Mouse (Mus musculus): ENCODE measurements around the gene Comtd1. TPM values are rescaled to one million over a fixed set of nuclear protein-coding genes. Genes with fewer than 3 reads are reported as not detected.
A peak's percentile ranks its signal among the peaks of the same experiment; 100 is the strongest.

Comtd1 gene
- polyA plus RNA-seq, 1 experiment from 2014 or later, result 14.0 TPM

DNA sequence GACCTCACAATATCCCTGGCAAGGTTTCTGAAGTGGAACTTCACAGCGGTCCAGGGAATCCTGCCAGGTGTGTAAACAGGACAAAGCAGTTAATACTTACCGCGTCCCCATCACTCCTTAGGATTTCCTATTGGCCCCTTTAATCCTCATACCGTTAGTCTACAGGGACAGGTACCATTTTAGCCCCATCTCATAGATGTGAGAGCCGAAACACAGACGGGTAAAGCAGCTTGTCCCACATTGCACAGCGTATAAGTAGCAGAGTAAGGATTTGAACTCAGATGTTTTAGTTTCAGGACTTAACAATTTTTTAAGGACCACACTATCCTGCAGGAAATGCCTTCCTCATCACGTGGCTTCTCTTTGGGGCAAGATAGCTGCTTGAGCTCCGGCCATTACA is 5.5 kb upstream of the Comtd1 start:
- no peak overlapping the region for H3K4me2 ChIP-seq (ENCODE audit: low read depth)
- DNase-seq (ENCODE audit: low spot score) (no peak), ATAC-seq (ENCODE audit: insufficient read depth, low FRiP score, low TSS enrichment) (no peak)
- no peaks in the 10 kb centered on the region for H3K36me3 ChIP-seq (ENCODE audit: control insufficient read depth, insufficient read depth, low read length)
- no peak overlapping the region for H3K9ac ChIP-seq (ENCODE audit: low read length)
- H3K4me1 ChIP-seq (ENCODE audit: control insufficient read depth, insufficient read depth, low read length), result peaks cover 6% of the 10 kb centered on the region; the same call in 1 of the 2 replicates
- no peaks in the 10 kb centered on the region for H3K9me3 ChIP-seq (ENCODE audit: control insufficient read depth, low read length)
- WGBS, result 82% methylated on average over 9 of the region's 9 CpGs
- no peak overlapping the region for H3K4me3 ChIP-seq (ENCODE audit: low read depth, low read length)
- H3K27ac ChIP-seq (ENCODE audit: low read depth, low read length), result no peak overlapping the region
- no peaks in the 10 kb centered on the region for H3K27me3 ChIP-seq (ENCODE audit: control insufficient read depth, insufficient read depth, low read length)

DNA sequence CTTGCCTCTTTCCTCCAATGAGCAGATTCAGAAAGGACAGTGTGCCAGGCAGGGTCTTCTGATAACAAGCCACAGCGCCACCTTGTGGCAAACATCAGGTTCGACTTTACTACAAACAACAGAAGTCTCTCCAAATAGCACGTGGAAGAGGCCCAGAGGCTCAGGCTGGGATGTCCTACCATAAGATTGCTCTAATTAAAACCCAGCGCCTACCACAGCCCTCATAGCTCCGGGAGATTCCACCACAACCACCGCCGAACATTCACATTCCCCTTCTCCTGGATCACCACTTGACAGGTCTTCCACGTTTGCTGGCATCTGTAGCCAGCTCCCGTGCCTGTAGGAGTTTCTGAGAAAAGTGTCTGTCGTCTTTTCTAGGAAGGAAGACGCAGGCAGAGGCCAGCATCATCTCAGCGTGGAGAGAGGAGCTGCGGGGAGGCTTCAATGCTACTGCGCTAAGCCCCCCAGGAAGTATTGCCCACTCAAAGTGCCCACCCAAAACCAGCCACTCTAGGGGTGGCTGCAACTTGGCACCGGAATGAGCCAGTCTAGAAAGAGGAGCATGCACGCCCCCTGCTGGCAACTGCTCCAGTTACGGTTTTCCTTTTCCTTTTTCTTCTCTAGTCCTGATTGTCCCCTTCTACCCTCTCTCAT is 4.8 kb upstream of the Comtd1 start:
- Histone ChIP-seq H3K4me3 (ENCODE audit: low read depth, low read length) (peak overlapping the region; percentile 12; the same call in 1 of the 2 replicates), H3K36me3 (ENCODE audit: control insufficient read depth, insufficient read depth, low read length) (no peaks in the 10 kb centered on the region), H3K4me2 (ENCODE audit: low read depth) (peak overlapping the region; percentile 31), H3K27me3 (ENCODE audit: control insufficient read depth, insufficient read depth, low read length) (no peaks in the 10 kb centered on the region), H3K9me3 (ENCODE audit: control insufficient read depth, low read length) (no peaks in the 10 kb centered on the region), H3K27ac (ENCODE audit: low read depth, low read length) (0 out of 2 replicates have a peak overlapping the region, but pooled peaks have one; percentile 4), H3K9ac (ENCODE audit: low read length) (peak overlapping the region; percentile 39; the same call in 1 of the 2 replicates), H3K4me1 (ENCODE audit: control insufficient read depth, insufficient read depth, low read length) (peaks cover 6% of the 10 kb centered on the region; the same call in 1 of the 2 replicates)
- peak; percentile 83 for DNase-seq (ENCODE audit: low spot score)
- WGBS, result 11% methylated on average over 17 of the region's 17 CpGs
- ATAC-seq (ENCODE audit: insufficient read depth, low FRiP score, low TSS enrichment), result 0 out of 2 replicates have a peak, but pooled peaks have one; percentile 8

- ATAC-seq (ENCODE audit: insufficient read depth, low FRiP score, low TSS enrichment) (no peak), DNase-seq (ENCODE audit: low spot score) (no peak)
- no peak overlapping the region for H3K9ac ChIP-seq (ENCODE audit: low read length)
- no peak overlapping the region for H3K4me2 ChIP-seq (ENCODE audit: low read depth)
- no peaks in the 10 kb centered on the region for H3K36me3 ChIP-seq (ENCODE audit: control insufficient read depth, insufficient read depth, low read length)
- H3K27ac ChIP-seq (ENCODE audit: low read depth, low read length), result no peak overlapping the region
- no peaks in the 10 kb centered on the region for H3K9me3 ChIP-seq (ENCODE audit: control insufficient read depth, low read length)
- 87% methylated on average over 16 of the region's 16 CpGs for WGBS
- peaks cover 15% of the 10 kb centered on the region for H3K4me1 ChIP-seq (ENCODE audit: control insufficient read depth, insufficient read depth, low read length)
- no peaks in the 10 kb centered on the region for H3K27me3 ChIP-seq (ENCODE audit: control insufficient read depth, insufficient read depth, low read length)
- no peak overlapping the region for H3K4me3 ChIP-seq (ENCODE audit: low read depth, low read length)
Observed at GRCm38 (mm10) chr14:21851996-21852791, 3.4 kb upstream of the Comtd1 start.

GRCm38 (mm10) chr14:21850419-21851127 is 1.8 kb upstream of the Comtd1 start:
- H3K4me2 ChIP-seq (ENCODE audit: low read depth), result no peak overlapping the region
- no peak overlapping the region for H3K4me3 ChIP-seq (ENCODE audit: low read depth, low read length)
- WGBS, result 79% methylated on average over 24 of the region's 24 CpGs
- H3K9me3 ChIP-seq (ENCODE audit: control insufficient read depth, low read length), result no peaks in the 10 kb centered on the region
- no peak overlapping the region for H3K27ac ChIP-seq (ENCODE audit: low read depth, low read length)
- DNase-seq (ENCODE audit: low spot score) (no peak), ATAC-seq (ENCODE audit: insufficient read depth, low FRiP score, low TSS enrichment) (no peak)
- H3K9ac ChIP-seq (ENCODE audit: low read length), result no peak overlapping the region
- H3K36me3 ChIP-seq (ENCODE audit: control insufficient read depth, insufficient read depth, low read length), result no peaks in the 10 kb centered on the region; the same call in 1 of the 2 replicates
- H3K27me3 ChIP-seq (ENCODE audit: control insufficient read depth, insufficient read depth, low read length), result no peaks in the 10 kb centered on the region
- peaks cover 15% of the 10 kb centered on the region for H3K4me1 ChIP-seq (ENCODE audit: control insufficient read depth, insufficient read depth, low read length)

DNA sequence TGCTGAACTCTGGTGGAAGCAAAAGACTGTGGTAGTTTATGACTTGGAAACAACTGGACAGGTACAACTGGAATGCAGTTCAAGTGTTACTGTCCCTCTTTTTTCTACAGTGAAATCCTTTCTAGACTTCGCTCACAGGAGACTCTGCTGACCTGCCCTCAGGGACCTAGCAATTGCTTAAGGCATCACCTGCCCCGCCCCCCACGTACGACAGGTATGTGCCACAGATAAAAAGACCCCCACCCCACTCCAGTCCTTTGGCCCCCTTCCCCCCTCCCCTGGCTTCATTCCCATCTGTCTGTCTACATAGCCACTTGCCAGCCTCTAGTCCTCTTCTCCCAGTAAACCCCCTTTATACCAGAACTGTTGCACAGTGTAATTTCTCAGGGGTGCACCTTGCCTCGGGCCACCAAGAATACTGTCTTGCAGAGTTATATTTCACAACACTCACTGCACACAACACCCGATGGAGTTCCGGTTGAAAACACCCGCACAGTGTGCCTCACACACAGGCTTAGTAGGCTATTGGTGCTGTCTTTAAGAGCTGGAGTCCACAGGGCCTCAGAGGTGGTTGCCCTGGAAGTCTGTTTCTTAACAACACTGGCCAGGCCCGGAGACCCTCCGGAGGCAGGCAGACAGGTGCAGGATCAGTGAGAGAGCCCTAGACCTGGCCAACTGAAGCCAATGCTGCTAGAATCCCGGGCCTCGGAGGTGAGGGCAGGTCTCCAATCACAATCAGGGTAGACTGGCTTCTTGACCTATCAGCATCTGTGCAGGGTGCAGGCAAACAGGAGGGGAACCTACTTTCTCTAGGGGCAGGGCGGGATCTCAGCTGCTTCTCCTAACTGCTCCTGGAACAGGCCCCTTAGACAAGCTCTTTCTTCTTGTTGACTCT is 994 bp upstream of the Comtd1 start:
- no peak overlapping the region for H3K27ac ChIP-seq (ENCODE audit: low read depth, low read length)
- H3K27me3 ChIP-seq (ENCODE audit: control insufficient read depth, insufficient read depth, low read length), result no peaks in the 10 kb centered on the region
- H3K4me1 ChIP-seq (ENCODE audit: control insufficient read depth, insufficient read depth, low read length), result peaks cover 15% of the 10 kb centered on the region
- no peaks in the 10 kb centered on the region; the same call in 1 of the 2 replicates for H3K36me3 ChIP-seq (ENCODE audit: control insufficient read depth, insufficient read depth, low read length)
- H3K9me3 ChIP-seq (ENCODE audit: control insufficient read depth, low read length), result no peaks in the 10 kb centered on the region
- ATAC-seq (ENCODE audit: insufficient read depth, low FRiP score, low TSS enrichment) (no peak), DNase-seq (ENCODE audit: low spot score) (no peak)
- H3K4me3 ChIP-seq (ENCODE audit: low read depth, low read length), result no peak overlapping the region
- no peak overlapping the region for H3K4me2 ChIP-seq (ENCODE audit: low read depth)
- no peak overlapping the region for H3K9ac ChIP-seq (ENCODE audit: low read length)
- WGBS, result 88% methylated on average over 13 of the region's 13 CpGs

GRCm38 (mm10) chr14:21847381-21848165 is 1.2 kb downstream of the Comtd1 start:
- DNase-seq (ENCODE audit: low spot score) (peak; percentile 76), ATAC-seq (ENCODE audit: insufficient read depth, low FRiP score, low TSS enrichment) (peak; percentile 45)
- under 1% methylated on average over 50 of the region's 50 CpGs for whole genome bisulfite sequencing
- peak overlapping the region; percentile 62 for H3K4me3 ChIP-seq (ENCODE audit: low read depth, low read length)
- peaks cover 11% of the 10 kb centered on the region for H3K4me1 ChIP-seq (ENCODE audit: control insufficient read depth, insufficient read depth, low read length)
- peak overlapping the region; percentile 66 for H3K9ac ChIP-seq (ENCODE audit: low read length)
- no peaks in the 10 kb centered on the region; the same call in none of the 2 replicates for H3K36me3 ChIP-seq (ENCODE audit: control insufficient read depth, insufficient read depth, low read length)
- H3K27me3 ChIP-seq (ENCODE audit: control insufficient read depth, insufficient read depth, low read length), result no peaks in the 10 kb centered on the region
- H3K27ac ChIP-seq (ENCODE audit: low read depth, low read length), result peak overlapping the region; percentile 51; the same call in 1 of the 2 replicates
- H3K4me2 ChIP-seq (ENCODE audit: low read depth), result peak overlapping the region; percentile 97
- H3K9me3 ChIP-seq (ENCODE audit: control insufficient read depth, low read length), result no peaks in the 10 kb centered on the region

- Histone ChIP-seq H3K4me2 (ENCODE audit: low read depth) (peak overlapping the region; percentile 97), H3K9me3 (ENCODE audit: control insufficient read depth, low read length) (no peaks in the 10 kb centered on the region), H3K27ac (ENCODE audit: low read depth, low read length) (no peak overlapping the region), H3K9ac (ENCODE audit: low read length) (no peak overlapping the region), H3K4me3 (ENCODE audit: low read depth, low read length) (no peak overlapping the region), H3K27me3 (ENCODE audit: control insufficient read depth, insufficient read depth, low read length) (no peaks in the 10 kb centered on the region), H3K36me3 (ENCODE audit: control insufficient read depth, insufficient read depth, low read length) (peaks cover 2% of the 10 kb centered on the region), H3K4me1 (ENCODE audit: control insufficient read depth, insufficient read depth, low read length) (peaks cover 11% of the 10 kb centered on the region)
- ATAC-seq (ENCODE audit: insufficient read depth, low FRiP score, low TSS enrichment) (no peak), DNase-seq (ENCODE audit: low spot score) (no peak)
- WGBS, result 17% methylated on average over 10 of the region's 10 CpGs
Observed at GRCm38 (mm10) chr14:21846827-21847380, 1.9 kb downstream of the Comtd1 start.

All from neural tube, embryonic 11.5 days (tissue).